Mouse (Mus musculus) hindbrain, embryonic 11.5 days (tissue): ENCODE results near the gene Pten. TPM values are rescaled to one million over a fixed set of nuclear protein-coding genes. Genes with fewer than 3 reads are reported as not detected.
"Not testable (repeated sequence)": the region's sequence is repeated elsewhere in the genome, so short reads cannot be mapped to it uniquely, and the experiment has no call there.

Experiments
- ATAC-seq: fragments of 200-750 bp; cut with Nextera tagmentation; 2 replicates; pipeline ENCODE4 v1.8.0; 2017; ENCODE audit warnings: mild to moderate bottlenecking, moderate TSS enrichment, moderate library complexity; ENCODE audit not compliant: low FRiP score
- DNase-seq: peaks from one replicate; pipeline ENCODE4 v3.0.0-alpha.2; 2015; ENCODE audit warnings: low spot score
- H3K27ac ChIP-seq: fragments of 300-500 bp; sonication (generic); 2 replicates; pipeline ENCODE4 v1.5.1; 2014; ENCODE audit warnings: mild to moderate bottlenecking, low read depth, low read length
- H3K27me3 ChIP-seq: fragments of 300-500 bp; sonication (generic); 2 replicates; pipeline ENCODE4 v1.6.1; 2014; ENCODE audit warnings: mild to moderate bottlenecking, low read length, moderate library complexity, mixed read lengths; ENCODE audit not compliant: control insufficient read depth, insufficient read depth
- H3K36me3 ChIP-seq: fragments of 300-500 bp; sonication (generic); 2 replicates; pipeline ENCODE4 v1.6.1; 2014; ENCODE audit warnings: mild to moderate bottlenecking, low read length, moderate library complexity, mixed read lengths; ENCODE audit not compliant: control insufficient read depth, insufficient read depth
- H3K4me1 ChIP-seq: fragments of 300-500 bp; sonication (generic); replicated peaks from 2 replicates; pipeline ENCODE4 v1.6.1; 2014; ENCODE audit warnings: low read length, mixed read lengths; ENCODE audit not compliant: control insufficient read depth, insufficient read depth
- H3K4me2 ChIP-seq: fragments of 300-500 bp; sonication (generic); replicated peaks from 2 replicates; pipeline ENCODE4 v1.6.1; 2014; ENCODE audit warnings: mild to moderate bottlenecking, low read depth, low read length
- H3K4me3 ChIP-seq: fragments of 300-500 bp; sonication (generic); 2 replicates; pipeline ENCODE4 v1.5.1; 2014; ENCODE audit warnings: low read depth, low read length
- H3K9ac ChIP-seq: fragments of 300-500 bp; sonication (generic); 2 replicates; pipeline ENCODE4 v1.6.1; 2014; ENCODE audit warnings: low read depth, low read length
- H3K9me3 ChIP-seq: fragments of 300-500 bp; sonication (generic); 2 replicates; pipeline ENCODE4 v1.6.1; 2016; ENCODE audit warnings: low read length; ENCODE audit not compliant: control insufficient read depth
- WGBS: fragments of 180-500 bp; shearing (Covaris S2); extraction: QIAGEN DNeasy Blood & Tissue Kit; methylation state at CpG from one replicate; pipeline ENCODE4 v1.1.7; 2014; 5-methylcytosine and 5-hydroxymethylcytosine counted together
- polyA plus RNA-seq: library from polyadenylated mRNA; unstranded; fragments of >200 nt; fragmentation: Nextera tagmentation; extraction: Ambion mirVana; gene quantifications from 2 replicates; pipeline ENCODE4 v1.2.1, GENCODE M21; 2014

The Pten gene
- polyA plus RNA-seq, 1 experiment from 2014 or later = 14.2 TPM

- Histone ChIP-seq H3K4me1 (no peaks in the 10 kb centered on the region), H3K9ac (no peak overlapping the region), H3K4me2 (no peak overlapping the region), H3K4me3 (no peak overlapping the region), H3K27ac (no peak overlapping the region), H3K36me3 (no peaks in the 10 kb centered on the region), H3K9me3 (no peaks in the 10 kb centered on the region), H3K27me3 (no peaks in the 10 kb centered on the region)
- whole genome bisulfite sequencing = 86% methylated on average over 5 of the region's 5 CpGs
- no peak for ATAC-seq
- DNase-seq = no peak
Measured at GRCm38 (mm10) chr19:32781305-32782071, 24.2 kb downstream of the Pten start.

- not testable (repeated sequence) for H3K27ac ChIP-seq, H3K9ac ChIP-seq, H3K9me3 ChIP-seq, H3K4me3 ChIP-seq, H3K36me3 ChIP-seq, H3K4me2 ChIP-seq, H3K4me1 ChIP-seq, DNase-seq, H3K27me3 ChIP-seq, ATAC-seq
- 50% methylated on average over 4 of the region's 4 CpGs for WGBS
Measured at GRCm38 (mm10) chr19:32787388-32787787, 30.1 kb downstream of the Pten start.

- not testable (repeated sequence) for H3K4me2 ChIP-seq, DNase-seq, H3K27ac ChIP-seq, H3K9ac ChIP-seq, H3K9me3 ChIP-seq, ATAC-seq, H3K36me3 ChIP-seq, H3K4me3 ChIP-seq, H3K27me3 ChIP-seq, H3K4me1 ChIP-seq
- 88% methylated on average over 3 of the region's 3 CpGs for WGBS
Measured at GRCm38 (mm10) chr19:32788016-32788415, 30.7 kb downstream of the Pten start.

GRCm38 (mm10) chr19:32789535-32789934, 32.2 kb downstream of the Pten start:
- Histone ChIP-seq H3K4me2 (no peak overlapping the region), H3K27ac (no peak overlapping the region), H3K27me3 (no peaks in the 10 kb centered on the region), H3K4me3 (no peak overlapping the region), H3K36me3 (no peaks in the 10 kb centered on the region), H3K4me1 (no peaks in the 10 kb centered on the region), H3K9me3 (no peaks in the 10 kb centered on the region), H3K9ac (no peak overlapping the region)
- DNase-seq (no peak), ATAC-seq (no peak)
- 49% methylated on average over 3 of the region's 3 CpGs for WGBS

GRCm38 (mm10) chr19:32792610-32793009, 35.3 kb downstream of the Pten start:
- Histone ChIP-seq H3K9me3 (no peaks in the 10 kb centered on the region), H3K4me2 (no peak overlapping the region), H3K27me3 (no peaks in the 10 kb centered on the region), H3K27ac (no peak overlapping the region), H3K4me3 (no peak overlapping the region), H3K9ac (no peak overlapping the region), H3K4me1 (no peaks in the 10 kb centered on the region), H3K36me3 (no peaks in the 10 kb centered on the region)
- DNase-seq (peak; percentile 17), ATAC-seq (no peak)
- WGBS = 65% methylated on average over 6 of the region's 6 CpGs

GRCm38 (mm10) chr19:32793901-32794300, 36.6 kb downstream of the Pten start:
- Histone ChIP-seq H3K9me3 (no peaks in the 10 kb centered on the region), H3K27ac (no peak overlapping the region), H3K36me3 (no peaks in the 10 kb centered on the region), H3K4me3 (no peak overlapping the region), H3K4me2 (no peak overlapping the region), H3K4me1 (no peaks in the 10 kb centered on the region), H3K27me3 (no peaks in the 10 kb centered on the region), H3K9ac (no peak overlapping the region)
- ATAC-seq (no peak), DNase-seq (no peak)

- H3K4me2 ChIP-seq = no peak overlapping the region
- no peaks in the 10 kb centered on the region for H3K27me3 ChIP-seq
- H3K36me3 ChIP-seq = 0 out of 2 replicates have a peak, but pooled peaks cover 3% of the 10 kb centered on the region
- DNase-seq (no peak), ATAC-seq (no peak)
- 87% methylated on average over 2 of the region's 2 CpGs for WGBS
- no peaks in the 10 kb centered on the region for H3K4me1 ChIP-seq
- no peaks in the 10 kb centered on the region for H3K9me3 ChIP-seq
- no peak overlapping the region for H3K9ac ChIP-seq
- no peak overlapping the region for H3K27ac ChIP-seq
- H3K4me3 ChIP-seq = no peak overlapping the region
Measured at GRCm38 (mm10) chr19:32800557-32800956, 43.3 kb downstream of the Pten start.

GRCm38 (mm10) chr19:32804703-32805102, 47.4 kb downstream of the Pten start:
- Histone ChIP-seq H3K36me3 (0 out of 2 replicates have a peak, but pooled peaks cover 3% of the 10 kb centered on the region), H3K9me3 (no peaks in the 10 kb centered on the region), H3K4me3 (no peak overlapping the region), H3K27ac (no peak overlapping the region), H3K9ac (no peak overlapping the region), H3K4me2 (no peak overlapping the region), H3K4me1 (no peaks in the 10 kb centered on the region), H3K27me3 (no peaks in the 10 kb centered on the region)
- 81% methylated on average over 4 of the region's 4 CpGs for WGBS
- no peak for DNase-seq
- no peak for ATAC-seq

- DNase-seq = no peak
- no peak overlapping the region for H3K4me3 ChIP-seq
- WGBS = 94% methylated on average over 2 of the region's 2 CpGs
- H3K9me3 ChIP-seq = no peaks in the 10 kb centered on the region
- H3K36me3 ChIP-seq = no peaks in the 10 kb centered on the region
- no peak overlapping the region for H3K9ac ChIP-seq
- no peaks in the 10 kb centered on the region for H3K4me1 ChIP-seq
- no peak overlapping the region for H3K27ac ChIP-seq
- no peak overlapping the region for H3K4me2 ChIP-seq
- no peak for ATAC-seq
- H3K27me3 ChIP-seq = no peaks in the 10 kb centered on the region
Measured at GRCm38 (mm10) chr19:32807610-32808009, 50.3 kb downstream of the Pten start.
